Mouse (Mus musculus): ENCODE data around the gene D7Ertd443e. TPM values are rescaled to one million over a fixed set of nuclear protein-coding genes. Genes with fewer than 3 reads are reported as not detected.

Gene D7Ertd443e
- polyA plus RNA-seq, 1 experiment from 2014 or later: 0.27 TPM

- H3K27ac ChIP-seq (ENCODE audit: low read length): no peak overlapping the region
- no peaks in the 10 kb centered on the region for H3K27me3 ChIP-seq (ENCODE audit: control insufficient read depth, insufficient read depth, low read length)
- H3K9me3 ChIP-seq (replicated peaks; ENCODE audit: control insufficient read depth, low read length): no peaks in the 10 kb centered on the region
- H3K36me3 ChIP-seq (ENCODE audit: control insufficient read depth, insufficient read depth, low read length): no peaks in the 10 kb centered on the region
- H3K4me1 ChIP-seq (ENCODE audit: control insufficient read depth, insufficient read depth, low read length): no peaks in the 10 kb centered on the region
- H3K4me3 ChIP-seq (replicated peaks; ENCODE audit: low read length): no peak overlapping the region
- no peak overlapping the region for H3K9ac ChIP-seq (ENCODE audit: low read length)
- no peak overlapping the region for H3K4me2 ChIP-seq (ENCODE audit: low read depth, low read length)
- 63% methylated on average over 10 of the region's 10 CpGs for WGBS
- ATAC-seq (ENCODE audit: insufficient read depth, low FRiP score): no peak
These were observed 64.5 kb downstream of the D7Ertd443e start for GRCm38 (mm10) chr7:134320979-134321378.

GRCm38 (mm10) chr7:134302084-134302483, 83.4 kb downstream of the D7Ertd443e start:
- WGBS: 84% methylated on average over 3 of the region's 3 CpGs
- no peak overlapping the region for H3K4me3 ChIP-seq (replicated peaks; ENCODE audit: low read length)
- no peak for ATAC-seq (ENCODE audit: insufficient read depth, low FRiP score)

GRCm38 (mm10) chr7:134301285-134301684, 84.2 kb downstream of the D7Ertd443e start:
- H3K9me3 ChIP-seq (replicated peaks; ENCODE audit: control insufficient read depth, low read length): no peaks in the 10 kb centered on the region
- H3K4me3 ChIP-seq (replicated peaks; ENCODE audit: low read length): no peak overlapping the region
- no peak overlapping the region for H3K27ac ChIP-seq (ENCODE audit: low read length)
- no peak overlapping the region for H3K9ac ChIP-seq (ENCODE audit: low read length)
- WGBS: 45% methylated on average over 8 of the region's 8 CpGs
- H3K36me3 ChIP-seq (ENCODE audit: control insufficient read depth, insufficient read depth, low read length): no peaks in the 10 kb centered on the region
- no peaks in the 10 kb centered on the region for H3K4me1 ChIP-seq (ENCODE audit: control insufficient read depth, insufficient read depth, low read length)
- H3K27me3 ChIP-seq (ENCODE audit: control insufficient read depth, insufficient read depth, low read length): no peaks in the 10 kb centered on the region
- no peak for ATAC-seq (ENCODE audit: insufficient read depth, low FRiP score)
- H3K4me2 ChIP-seq (ENCODE audit: low read depth, low read length): no peak overlapping the region

More at GRCm38 (mm10) chr7:134302084-134302483, 83.4 kb downstream of the D7Ertd443e start:
- H3K4me2 ChIP-seq (ENCODE audit: low read depth, low read length): no peak overlapping the region
- H3K27ac ChIP-seq (ENCODE audit: low read length): no peak overlapping the region
- H3K36me3 ChIP-seq (ENCODE audit: control insufficient read depth, insufficient read depth, low read length): no peaks in the 10 kb centered on the region
- no peaks in the 10 kb centered on the region for H3K4me1 ChIP-seq (ENCODE audit: control insufficient read depth, insufficient read depth, low read length)
- H3K27me3 ChIP-seq (ENCODE audit: control insufficient read depth, insufficient read depth, low read length): no peaks in the 10 kb centered on the region
- H3K9ac ChIP-seq (ENCODE audit: low read length): no peak overlapping the region
- H3K9me3 ChIP-seq (replicated peaks; ENCODE audit: control insufficient read depth, low read length): no peaks in the 10 kb centered on the region

- 62% methylated on average over 3 of the region's 3 CpGs for WGBS
- no peak overlapping the region for H3K27ac ChIP-seq (ENCODE audit: low read length)
- H3K4me1 ChIP-seq (ENCODE audit: control insufficient read depth, insufficient read depth, low read length): no peaks in the 10 kb centered on the region; the same call in 1 of the 2 replicates
These were observed 92.7 kb downstream of the D7Ertd443e start for GRCm38 (mm10) chr7:134292750-134293149.

DNA sequence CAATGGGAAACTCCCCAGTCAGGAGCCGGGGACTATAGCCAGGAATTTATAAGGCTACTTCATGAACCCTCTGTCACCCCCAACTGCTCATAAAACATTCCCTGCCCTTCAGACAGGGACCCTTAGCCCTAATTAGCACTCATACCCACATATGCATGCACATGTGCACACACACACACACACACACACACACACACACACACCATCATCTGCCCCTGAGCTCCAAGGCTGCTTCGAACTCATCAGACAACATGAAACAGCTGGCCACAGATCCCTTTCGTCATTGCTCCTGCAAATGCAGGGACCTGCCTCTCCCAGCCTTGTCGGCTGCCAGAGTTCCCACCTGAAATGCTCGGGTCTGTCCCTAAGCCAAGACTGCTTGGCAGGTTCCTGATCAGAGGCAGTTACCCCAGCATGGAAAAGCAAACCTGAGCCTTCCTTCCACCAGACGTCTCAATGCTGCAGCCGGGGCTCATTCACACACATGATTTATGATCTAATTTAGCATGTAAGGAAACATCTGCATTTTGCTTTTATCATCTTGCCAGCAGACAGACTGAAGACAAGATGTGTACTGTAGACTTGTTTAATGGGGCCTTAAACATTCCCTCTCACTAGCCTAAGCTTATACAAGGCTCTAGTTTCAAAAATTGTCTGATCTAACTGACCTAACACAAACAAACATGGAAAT, 95.7 kb downstream of the D7Ertd443e start:
- Histone ChIP-seq H3K4me2 (ENCODE audit: low read depth, low read length) (no peak overlapping the region), H3K27me3 (ENCODE audit: control insufficient read depth, insufficient read depth, low read length) (no peaks in the 10 kb centered on the region), H3K9me3 (replicated peaks; ENCODE audit: control insufficient read depth, low read length) (no peaks in the 10 kb centered on the region; the same call in 1 of the 2 replicates), H3K36me3 (ENCODE audit: control insufficient read depth, insufficient read depth, low read length) (no peaks in the 10 kb centered on the region), H3K9ac (ENCODE audit: low read length) (no peak overlapping the region), H3K4me1 (ENCODE audit: control insufficient read depth, insufficient read depth, low read length) (no peaks in the 10 kb centered on the region; the same call in 1 of the 2 replicates), H3K4me3 (replicated peaks; ENCODE audit: low read length) (no peak overlapping the region), H3K27ac (ENCODE audit: low read length) (no peak overlapping the region)
- 29% methylated on average over 7 of the region's 7 CpGs for WGBS
- no peak for ATAC-seq (ENCODE audit: insufficient read depth, low FRiP score)

More at GRCm38 (mm10) chr7:134292750-134293149, 92.7 kb downstream of the D7Ertd443e start:
- no peak for ATAC-seq (ENCODE audit: insufficient read depth, low FRiP score)
- H3K4me3 ChIP-seq (replicated peaks; ENCODE audit: low read length): no peak overlapping the region
- no peaks in the 10 kb centered on the region for H3K36me3 ChIP-seq (ENCODE audit: control insufficient read depth, insufficient read depth, low read length)
- no peaks in the 10 kb centered on the region for H3K27me3 ChIP-seq (ENCODE audit: control insufficient read depth, insufficient read depth, low read length)
- H3K9me3 ChIP-seq (replicated peaks; ENCODE audit: control insufficient read depth, low read length): no peaks in the 10 kb centered on the region; the same call in 1 of the 2 replicates
- no peak overlapping the region for H3K4me2 ChIP-seq (ENCODE audit: low read depth, low read length)
- no peak overlapping the region for H3K9ac ChIP-seq (ENCODE audit: low read length)

DNA sequence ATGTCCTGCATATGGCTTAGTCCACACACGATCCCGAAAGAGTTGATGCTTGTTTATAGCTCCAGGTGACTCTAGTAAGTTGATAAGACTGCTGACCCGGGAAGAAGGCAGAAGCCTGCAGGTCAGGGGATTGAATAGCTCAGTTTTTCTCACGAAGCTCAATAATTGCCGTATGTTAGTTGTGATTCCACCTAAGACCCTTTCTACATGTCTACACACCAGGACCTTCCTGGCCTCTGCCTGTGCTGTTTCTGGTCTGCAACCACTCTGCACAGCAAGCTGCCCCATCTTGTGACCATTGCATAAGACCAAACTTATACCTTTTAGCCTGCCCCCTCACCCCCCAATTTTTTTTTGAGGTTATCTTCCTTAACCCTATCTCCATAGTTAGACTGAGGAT, 96.3 kb downstream of the D7Ertd443e start:
- Histone ChIP-seq H3K27ac (ENCODE audit: low read length) (no peak overlapping the region), H3K4me3 (replicated peaks; ENCODE audit: low read length) (no peak overlapping the region), H3K27me3 (ENCODE audit: control insufficient read depth, insufficient read depth, low read length) (no peaks in the 10 kb centered on the region), H3K4me1 (ENCODE audit: control insufficient read depth, insufficient read depth, low read length) (no peaks in the 10 kb centered on the region; the same call in 1 of the 2 replicates), H3K36me3 (ENCODE audit: control insufficient read depth, insufficient read depth, low read length) (no peaks in the 10 kb centered on the region), H3K9ac (ENCODE audit: low read length) (no peak overlapping the region), H3K4me2 (ENCODE audit: low read depth, low read length) (no peak overlapping the region), H3K9me3 (replicated peaks; ENCODE audit: control insufficient read depth, low read length) (no peaks in the 10 kb centered on the region; the same call in 1 of the 2 replicates)
- ATAC-seq (ENCODE audit: insufficient read depth, low FRiP score): no peak
- whole genome bisulfite sequencing: 78% methylated on average over 5 of the region's 5 CpGs

- Histone ChIP-seq H3K27me3 (ENCODE audit: control insufficient read depth, insufficient read depth, low read length) (no peaks in the 10 kb centered on the region), H3K9me3 (replicated peaks; ENCODE audit: control insufficient read depth, low read length) (no peaks in the 10 kb centered on the region), H3K4me1 (ENCODE audit: control insufficient read depth, insufficient read depth, low read length) (no peaks in the 10 kb centered on the region; the same call in 1 of the 2 replicates), H3K4me2 (ENCODE audit: low read depth, low read length) (no peak overlapping the region), H3K36me3 (ENCODE audit: control insufficient read depth, insufficient read depth, low read length) (no peaks in the 10 kb centered on the region), H3K27ac (ENCODE audit: low read length) (no peak overlapping the region), H3K4me3 (replicated peaks; ENCODE audit: low read length) (no peak overlapping the region), H3K9ac (ENCODE audit: low read length) (no peak overlapping the region)
- WGBS: 54% methylated on average over 6 of the region's 6 CpGs
- ATAC-seq (ENCODE audit: insufficient read depth, low FRiP score): peak; percentile 64; the same call in 1 of the 2 replicates
These were observed 97.8 kb downstream of the D7Ertd443e start for GRCm38 (mm10) chr7:134287570-134288222.

DNA sequence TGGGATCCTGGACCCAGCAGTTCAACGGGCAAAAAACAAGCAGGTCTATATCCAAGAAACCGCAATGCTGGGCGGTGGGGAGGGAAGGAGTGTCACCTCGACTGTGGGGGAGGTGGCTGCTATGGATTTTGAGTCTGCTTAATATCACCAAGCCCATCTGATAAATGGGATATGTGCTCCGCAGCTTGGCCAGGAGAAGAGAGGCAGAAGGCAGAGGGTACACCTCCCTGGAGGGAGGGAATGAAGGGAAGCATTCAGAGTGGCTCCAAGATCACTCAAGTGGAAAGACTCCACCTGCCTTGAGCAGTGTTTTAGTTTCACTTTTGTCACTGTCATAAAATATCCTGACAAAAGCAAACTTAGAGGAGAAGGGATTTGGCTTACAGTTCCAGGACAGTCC, 112.5 kb downstream of the D7Ertd443e start:
- Histone ChIP-seq H3K4me3 (replicated peaks; ENCODE audit: low read length) (no peak overlapping the region), H3K9ac (ENCODE audit: low read length) (no peak overlapping the region), H3K9me3 (replicated peaks; ENCODE audit: control insufficient read depth, low read length) (no peaks in the 10 kb centered on the region), H3K36me3 (ENCODE audit: control insufficient read depth, insufficient read depth, low read length) (no peaks in the 10 kb centered on the region), H3K4me2 (ENCODE audit: low read depth, low read length) (no peak overlapping the region), H3K27ac (ENCODE audit: low read length) (no peak overlapping the region), H3K27me3 (ENCODE audit: control insufficient read depth, insufficient read depth, low read length) (no peaks in the 10 kb centered on the region), H3K4me1 (ENCODE audit: control insufficient read depth, insufficient read depth, low read length) (no peaks in the 10 kb centered on the region)
- 78% methylated on average over 5 of the region's 5 CpGs for WGBS
- ATAC-seq (ENCODE audit: insufficient read depth, low FRiP score): no peak

DNA sequence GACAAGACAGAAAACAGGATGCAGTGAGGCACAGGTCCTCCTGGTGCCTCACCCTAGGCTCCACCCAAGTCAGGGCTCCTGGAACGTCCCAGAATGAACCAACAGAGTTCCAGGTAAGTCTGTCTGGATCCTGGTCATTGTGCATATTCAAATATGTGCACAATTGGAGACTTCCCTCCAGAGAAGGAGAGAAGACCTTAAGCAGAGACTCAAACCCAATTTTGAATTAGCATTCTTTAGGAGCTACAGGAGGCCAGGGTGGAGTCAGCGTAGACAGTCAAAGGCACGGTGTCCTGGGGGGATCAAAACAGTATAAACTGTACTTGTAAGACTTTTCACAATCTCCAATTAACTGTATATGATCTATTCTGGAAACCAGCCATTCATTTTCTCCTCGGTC, 113.0 kb downstream of the D7Ertd443e start:
- no peaks in the 10 kb centered on the region for H3K27me3 ChIP-seq (ENCODE audit: control insufficient read depth, insufficient read depth, low read length)
- H3K9me3 ChIP-seq (replicated peaks; ENCODE audit: control insufficient read depth, low read length): no peaks in the 10 kb centered on the region
- H3K27ac ChIP-seq (ENCODE audit: low read length): no peak overlapping the region
- no peak overlapping the region for H3K4me3 ChIP-seq (replicated peaks; ENCODE audit: low read length)
- no peak overlapping the region for H3K9ac ChIP-seq (ENCODE audit: low read length)
- no peaks in the 10 kb centered on the region for H3K4me1 ChIP-seq (ENCODE audit: control insufficient read depth, insufficient read depth, low read length)
- ATAC-seq (ENCODE audit: insufficient read depth, low FRiP score): no peak
- no peak overlapping the region for H3K4me2 ChIP-seq (ENCODE audit: low read depth, low read length)
- H3K36me3 ChIP-seq (ENCODE audit: control insufficient read depth, insufficient read depth, low read length): no peaks in the 10 kb centered on the region
- 86% methylated on average over 4 of the region's 4 CpGs for WGBS
